Mouse (Mus musculus) embryonic facial prominence, embryonic 14.5 days (tissue): ENCODE measurements around the gene Bcar3. TPM values are rescaled to one million over a fixed set of nuclear protein-coding genes. Genes with fewer than 3 reads are reported as not detected.

ENCODE experiments used
- microRNA counts: library from miRNA; unstranded; fragments of <30 nt; microRNA quantifications from one replicate; lab custom pipeline; 2017
- microRNA-seq: library from miRNA; unstranded; fragments of <30 nt; microRNA quantifications from one replicate; pipeline ENCODE4, GENCODE M21; 2016; ENCODE audit warnings: borderline number of aligned reads
- polyA plus RNA-seq: library from polyadenylated mRNA; unstranded; fragments of >200 nt; fragmentation: Nextera tagmentation; extraction: Ambion mirVana; gene quantifications from 2 replicates; pipeline ENCODE4 v1.2.1, GENCODE M21; 2014

Bcar3 gene
- polyA plus RNA-seq, 1 experiment from 2014 or later = 10.0 TPM

MicroRNAs encoded within 50 kb of the gene (microRNA counts, 519-probe panel; counts per million panel counts)
- microRNA mmu-miR-760 (lab: Ali Mortazavi, UCI) = 1,978 counts per million, percentile 18 among the panel's probes with 10 or more counts

Small RNA genes lying within 50 kb of the gene (microRNA-seq; reads per million reads assigned to microRNA genes)
- gene Mir760 = 31.5 reads per million, percentile 39 among the genes with 10 or more reads in this experiment
- gene Mir7657 = not detected

Other genes with a start within 250 kb of the Bcar3 start
- 1.5 and 1.8 TPM in 2 replicates for gene Abca4, start 249.7 kb upstream of the Bcar3 start, polyA plus RNA-seq
- gene Gclm, start 48.6 kb upstream of the Bcar3 start, polyA plus RNA-seq = 62.0 and 76.0 TPM in 2 replicates
- 61.8 and 68.3 TPM in 2 replicates for gene Dnttip2, start 19.7 kb upstream of the Bcar3 start, polyA plus RNA-seq